Mouse (Mus musculus): ENCODE results near the gene Nsun6.

DNA sequence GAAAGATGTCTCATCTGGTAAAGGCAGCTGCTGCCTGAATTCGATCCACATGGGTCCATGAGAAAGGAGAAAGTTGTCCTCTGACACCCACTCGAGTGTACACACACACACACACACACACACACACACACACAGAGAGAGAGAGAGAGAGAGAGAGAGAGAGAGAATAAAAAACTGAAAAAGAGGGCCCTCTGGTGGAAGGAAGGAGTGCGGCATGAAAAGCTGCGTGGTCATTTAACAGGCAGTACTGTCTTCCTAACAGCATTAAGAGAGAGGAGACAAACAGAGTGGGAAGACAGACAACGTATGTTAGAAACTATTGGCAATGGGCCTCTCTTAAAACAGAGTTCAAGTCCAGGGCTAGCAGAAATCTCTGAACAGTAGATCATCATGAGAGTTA is 14.5 kb downstream of the Nsun6 start:
- no peak for TF ChIP-seq POLR2A (IDR thresholded peaks at IDR 0.05; ENCODE audit: extremely low read depth, insufficient read depth, low read length)
- TF ChIP-seq CTCF (IDR thresholded peaks at IDR 0.05; ENCODE audit: low read depth, low read length), result no peak; the same call in 1 of the 2 replicates
